Mouse (Mus musculus) limb, embryonic 10.5 days (tissue): Measurements from ENCODE around the gene Gimap5. TPM values are rescaled to one million over a fixed set of nuclear protein-coding genes. Genes with fewer than 3 reads are reported as not detected.
A peak's percentile ranks its signal among the peaks of the same experiment; 100 is the strongest.

Source experiments
- DNase-seq: peaks from one replicate; pipeline ENCODE4 v3.0.0-alpha.2; 2017; ENCODE audit warnings: low spot score
- H3K27ac ChIP-seq: fragments of 300-500 bp; sonication (generic); 2 replicates; pipeline ENCODE4 v1.5.1; 2016; ENCODE audit warnings: mild to moderate bottlenecking
- H3K27me3 ChIP-seq: fragments of 300-500 bp; sonication (generic); 2 replicates; pipeline ENCODE4 v1.6.1; 2016; ENCODE audit warnings: low read depth, mild to moderate bottlenecking; ENCODE audit not compliant: poor library complexity, severe bottlenecking
- H3K36me3 ChIP-seq: fragments of 300-500 bp; sonication (generic); 2 replicates; pipeline ENCODE4 v1.6.1; 2016; ENCODE audit warnings: mild to moderate bottlenecking, moderate library complexity
- H3K4me1 ChIP-seq: fragments of 300-500 bp; sonication (generic); 2 replicates; pipeline ENCODE4 v1.6.1; 2016
- H3K4me3 ChIP-seq: fragments of 300-500 bp; sonication (generic); 2 replicates; pipeline ENCODE4 v1.5.1; 2016; ENCODE audit warnings: mild to moderate bottlenecking, moderate library complexity
- H3K9me3 ChIP-seq: fragments of 300-500 bp; sonication (generic); replicated peaks from 2 replicates; pipeline ENCODE4 v1.6.1; 2016; ENCODE audit warnings: mild to moderate bottlenecking
- WGBS: fragments of 180-500 bp; shearing (Covaris S2); methylation state at CpG from one replicate; pipeline ENCODE4 v1.1.7; 2016; 5-methylcytosine and 5-hydroxymethylcytosine counted together
- polyA plus RNA-seq: library from polyadenylated mRNA; unstranded; fragments of >200 nt; fragmentation: Nextera tagmentation; extraction: Ambion mirVana; gene quantifications from 2 replicates; pipeline ENCODE4 v1.2.1, GENCODE M21; 2016

Gimap5 gene
- polyA plus RNA-seq = 1.3 and 1.4 TPM in 2 replicates

GRCm38 (mm10) chr6:48745959-48746889, at the start of gene Gimap5:
Gimap5 (plus strand) TSS chr6:48746197.
- H3K36me3 ChIP-seq = no peaks in the 10 kb centered on the region
- 56% methylated on average over 16 of the region's 16 CpGs for WGBS
- no peak within 1 kb of the TSS for H3K4me3 ChIP-seq
- no peak for DNase-seq
- no peak within 1 kb of the TSS; the same call in 1 of the 2 replicates for H3K27ac ChIP-seq
- peaks cover 41% of the 10 kb centered on the region for H3K27me3 ChIP-seq
- H3K9me3 ChIP-seq = no peaks in the 10 kb centered on the region
- H3K4me1 ChIP-seq = peaks cover 23% of the 10 kb centered on the region

- peak; percentile 26 for DNase-seq
- H3K27ac ChIP-seq = no peak overlapping the region
- 84% methylated on average over 4 of the region's 4 CpGs for WGBS
These were observed 49.0 kb upstream of the Gimap5 start for GRCm38 (mm10) chr6:48696830-48697554.

GRCm38 (mm10) chr6:48697555-48697930, 48.5 kb upstream of the Gimap5 start:
- H3K27ac ChIP-seq = no peak overlapping the region
- no peaks in the 10 kb centered on the region for H3K36me3 ChIP-seq
- H3K4me3 ChIP-seq = no peak overlapping the region
- no peaks in the 10 kb centered on the region for H3K27me3 ChIP-seq
- no peaks in the 10 kb centered on the region; the same call in 1 of the 2 replicates for H3K4me1 ChIP-seq
- H3K9me3 ChIP-seq = no peaks in the 10 kb centered on the region
- WGBS = 61% methylated on average over 1 of the region's 1 CpGs
- DNase-seq = no peak

More at GRCm38 (mm10) chr6:48696830-48697554, 49.0 kb upstream of the Gimap5 start:
- Histone ChIP-seq H3K27me3 (no peaks in the 10 kb centered on the region), H3K4me3 (no peak overlapping the region), H3K36me3 (no peaks in the 10 kb centered on the region), H3K4me1 (no peaks in the 10 kb centered on the region), H3K9me3 (no peaks in the 10 kb centered on the region)

DNA sequence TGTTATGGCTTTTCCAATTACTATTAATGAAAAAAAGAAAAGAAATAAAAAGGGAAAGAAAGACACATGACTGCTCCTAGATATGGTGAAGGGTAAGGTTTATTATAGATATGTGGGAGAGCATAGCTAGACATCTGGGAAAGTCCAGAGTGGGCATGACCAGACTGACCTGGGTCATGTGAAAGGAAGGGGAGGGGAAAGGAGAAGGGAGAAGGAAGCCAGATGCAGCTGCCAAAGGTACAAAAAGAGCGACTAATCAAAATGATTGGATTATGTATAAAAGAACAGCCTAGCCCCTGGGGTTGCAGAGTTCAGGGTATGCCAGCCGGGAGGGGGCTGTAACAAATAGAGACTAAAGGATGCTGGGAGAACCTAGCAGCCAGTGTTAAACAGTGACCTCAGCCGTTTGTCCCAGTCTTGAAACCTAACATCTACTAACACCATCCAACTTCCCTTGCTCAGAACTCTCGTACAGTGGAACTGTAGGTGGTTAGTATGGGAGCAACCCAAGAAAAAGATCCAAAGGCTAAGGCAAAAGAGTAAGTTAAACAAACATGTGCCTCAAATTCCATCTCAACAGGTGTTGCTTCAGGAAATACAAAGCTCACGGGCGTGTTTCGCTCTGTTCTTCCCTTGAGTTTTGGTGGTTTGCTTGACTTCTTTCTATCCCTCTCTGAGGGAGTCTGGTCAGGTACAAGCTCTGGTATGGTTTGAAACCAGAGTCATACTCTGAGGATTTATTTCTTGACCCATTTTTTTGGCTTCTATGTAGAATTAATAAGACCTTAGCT, 47.7 kb upstream of the Gimap5 start:
- Histone ChIP-seq H3K27ac (no peak overlapping the region), H3K9me3 (no peaks in the 10 kb centered on the region), H3K36me3 (no peaks in the 10 kb centered on the region), H3K4me3 (no peak overlapping the region), H3K27me3 (no peaks in the 10 kb centered on the region), H3K4me1 (peaks cover 2% of the 10 kb centered on the region; the same call in 1 of the 2 replicates)
- WGBS = 87% methylated on average over 7 of the region's 7 CpGs
- peak; percentile 18 for DNase-seq

DNA sequence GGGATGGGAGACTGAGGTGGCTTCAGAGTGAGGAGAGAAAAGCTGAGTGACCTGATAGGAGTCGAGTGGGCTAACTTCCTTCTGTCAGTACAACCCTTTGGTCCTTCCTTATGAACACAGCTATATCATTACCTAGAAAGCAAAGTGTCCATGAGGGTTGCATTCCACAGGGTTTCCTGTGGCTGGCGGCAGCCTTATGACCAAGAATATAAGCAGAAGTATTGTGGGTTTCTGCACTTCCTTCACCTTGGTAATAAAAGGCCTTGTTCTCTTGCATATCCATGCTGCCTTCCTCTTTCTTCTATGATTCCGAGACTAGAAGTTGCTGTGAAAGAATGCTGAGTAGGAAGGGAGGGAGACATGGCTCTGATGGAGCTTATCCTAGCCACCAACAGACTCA, 47.1 kb upstream of the Gimap5 start:
- DNase-seq = peak; percentile 18
- Histone ChIP-seq H3K4me3 (no peak overlapping the region), H3K27me3 (no peaks in the 10 kb centered on the region), H3K9me3 (no peaks in the 10 kb centered on the region), H3K4me1 (peaks cover 2% of the 10 kb centered on the region; the same call in 1 of the 2 replicates), H3K36me3 (no peaks in the 10 kb centered on the region), H3K27ac (no peak overlapping the region)
- WGBS = 85% methylated on average over 3 of the region's 3 CpGs

GRCm38 (mm10) chr6:48700251-48701075, 45.5 kb upstream of the Gimap5 start:
- 62% methylated on average over 5 of the region's 5 CpGs for WGBS
- peak; percentile 15 for DNase-seq
- Histone ChIP-seq H3K4me3 (no peak overlapping the region), H3K36me3 (no peaks in the 10 kb centered on the region), H3K27me3 (no peaks in the 10 kb centered on the region), H3K4me1 (peaks cover 2% of the 10 kb centered on the region; the same call in 1 of the 2 replicates), H3K27ac (no peak overlapping the region), H3K9me3 (no peaks in the 10 kb centered on the region)

- 88% methylated on average over 7 of the region's 7 CpGs for WGBS
- H3K27ac ChIP-seq = no peak overlapping the region
- H3K4me3 ChIP-seq = no peak overlapping the region
- H3K9me3 ChIP-seq = no peaks in the 10 kb centered on the region
- H3K36me3 ChIP-seq = no peaks in the 10 kb centered on the region
- H3K4me1 ChIP-seq = peaks cover 2% of the 10 kb centered on the region; the same call in 1 of the 2 replicates
- no peak for DNase-seq
- H3K27me3 ChIP-seq = no peaks in the 10 kb centered on the region
These were observed 43.9 kb upstream of the Gimap5 start for GRCm38 (mm10) chr6:48702146-48702545.

- H3K4me1 ChIP-seq = peaks cover 2% of the 10 kb centered on the region; the same call in 1 of the 2 replicates
- no peaks in the 10 kb centered on the region for H3K9me3 ChIP-seq
- H3K27me3 ChIP-seq = no peaks in the 10 kb centered on the region
- no peak overlapping the region for H3K27ac ChIP-seq
- H3K4me3 ChIP-seq = no peak overlapping the region
- WGBS = 68% methylated on average over 5 of the region's 5 CpGs
- DNase-seq = no peak
- no peaks in the 10 kb centered on the region for H3K36me3 ChIP-seq
These were observed 43.4 kb upstream of the Gimap5 start for GRCm38 (mm10) chr6:48702601-48703000.

DNA sequence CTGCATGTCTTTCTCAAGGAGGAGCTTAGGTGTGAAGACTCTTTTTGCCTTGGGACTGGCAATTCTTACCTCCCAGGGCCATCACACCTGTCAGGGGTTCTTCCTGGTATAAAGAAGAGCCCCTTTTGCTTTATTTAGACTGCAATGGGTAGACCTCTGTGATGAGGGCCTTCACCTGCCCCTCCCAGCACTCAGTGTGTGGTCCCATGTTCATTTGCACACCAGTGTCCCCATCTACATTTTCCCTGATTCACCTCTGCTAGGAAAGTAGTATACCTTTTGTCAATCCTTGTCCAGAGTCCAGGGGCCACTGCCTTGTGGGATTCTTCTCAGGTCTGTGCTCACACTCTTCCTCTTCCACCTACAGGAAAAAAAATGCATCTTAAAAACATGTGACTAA, 41.9 kb upstream of the Gimap5 start:
- Histone ChIP-seq H3K27ac (no peak overlapping the region), H3K4me3 (no peak overlapping the region), H3K9me3 (no peaks in the 10 kb centered on the region), H3K27me3 (no peaks in the 10 kb centered on the region), H3K4me1 (peaks cover 2% of the 10 kb centered on the region; the same call in 1 of the 2 replicates), H3K36me3 (no peaks in the 10 kb centered on the region)
- DNase-seq = peak; percentile 12

- no peak overlapping the region for H3K4me3 ChIP-seq
- no peak for DNase-seq
These were observed 39.9 kb upstream of the Gimap5 start for GRCm38 (mm10) chr6:48706130-48706529.

DNA sequence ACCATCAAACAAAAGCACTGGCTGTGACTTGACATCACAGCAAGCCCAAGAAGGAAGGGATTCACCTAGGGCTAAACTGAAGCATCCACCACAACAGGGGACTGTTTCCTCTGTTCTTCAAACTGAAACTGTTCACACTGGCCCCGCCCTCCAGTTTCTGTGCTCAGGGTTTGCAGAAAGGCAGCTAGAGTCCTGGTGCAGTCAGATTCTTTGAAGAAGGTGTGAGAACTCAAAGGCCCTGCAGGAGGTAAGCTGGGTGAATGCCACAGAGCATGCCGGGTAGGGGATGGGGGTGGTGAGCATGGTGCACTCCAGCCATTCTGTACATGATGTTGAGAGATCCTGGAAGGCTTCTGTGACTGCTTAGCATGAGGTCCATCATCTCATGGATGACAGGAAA, 27.5 kb upstream of the Gimap5 start, which contains the start of the genes Gm28053 and Gimap7:
Gene Gm28053 (plus strand): TSS at position 153 of the 400 bp plus-strand sequence.
Gene Gimap7 (plus strand): TSS at position 167 of the 400 bp plus-strand sequence.
- no peak within 1 kb of the TSS for H3K27ac ChIP-seq
- no peak within 1 kb of the TSS for H3K4me3 ChIP-seq
- H3K9me3 ChIP-seq = no peaks in the 10 kb centered on the region
- WGBS = 51% methylated on average over 2 of the region's 2 CpGs
- no peak for DNase-seq
- no peaks in the 10 kb centered on the region for H3K4me1 ChIP-seq
- H3K36me3 ChIP-seq = no peaks in the 10 kb centered on the region
- no peaks in the 10 kb centered on the region for H3K27me3 ChIP-seq

More at GRCm38 (mm10) chr6:48706130-48706529, 39.9 kb upstream of the Gimap5 start:
- no peaks in the 10 kb centered on the region for H3K27me3 ChIP-seq
- H3K27ac ChIP-seq = no peak overlapping the region
- H3K9me3 ChIP-seq = no peaks in the 10 kb centered on the region
- H3K36me3 ChIP-seq = no peaks in the 10 kb centered on the region
- H3K4me1 ChIP-seq = peaks cover 2% of the 10 kb centered on the region; the same call in 1 of the 2 replicates
- WGBS = 75% methylated on average over 3 of the region's 3 CpGs
